Mouse (Mus musculus): Measurements from ENCODE around the gene Arhgap15. TPM values are rescaled to one million over a fixed set of nuclear protein-coding genes. Genes with fewer than 3 reads are reported as not detected.

Arhgap15 gene
- total and polyA plus RNA-seq, 3 experiments: 0.39 to 1.2 (median 0.70) TPM

GRCm38 (mm10) chr2:44142152-44142551 is 393.5 kb downstream of the Arhgap15 start:
- WGBS: 88% methylated on average over 9 of the region's 9 CpGs
- intact Hi-C loops (cut with DNase I): no loop called here
- Histone ChIP-seq H3K36me3 (ENCODE audit: control insufficient read depth, insufficient read depth, low read length) (no peaks in the 10 kb centered on the region), H3K27me3 (ENCODE audit: control insufficient read depth, insufficient read depth, low read length) (no peaks in the 10 kb centered on the region), H3K4me1 (ENCODE audit: control insufficient read depth, insufficient read depth, low read length) (no peaks in the 10 kb centered on the region), H3K27ac (no peak overlapping the region), H3K4me3 (no peak overlapping the region), H3K9ac (ENCODE audit: low read depth, low read length) (no peak overlapping the region), H3K79me2 (replicated peaks; ENCODE audit: control insufficient read depth, insufficient read depth, low read length) (no peaks in the 10 kb centered on the region)
- no peak for DNase-seq
- TF ChIP-seq POLR2A (IDR thresholded peaks at IDR 0.05; ENCODE audit: insufficient read depth, low read depth, low read length) (no peak), EP300 (IDR thresholded peaks at IDR 0.05; ENCODE audit: insufficient read depth, low read depth, low read length) (no peak), CTCF (IDR thresholded peaks at IDR 0.05) (no peak)

GRCm38 (mm10) chr2:44142611-44143010 is 394.0 kb downstream of the Arhgap15 start:
- H3K4me1 ChIP-seq (ENCODE audit: control insufficient read depth, insufficient read depth, low read length): no peaks in the 10 kb centered on the region
- no peak for TF ChIP-seq EP300 (IDR thresholded peaks at IDR 0.05; ENCODE audit: insufficient read depth, low read depth, low read length)
- TF ChIP-seq CTCF (IDR thresholded peaks at IDR 0.05): no peak
- no peak for TF ChIP-seq POLR2A (IDR thresholded peaks at IDR 0.05; ENCODE audit: insufficient read depth, low read depth, low read length)
- intact Hi-C loops (cut with DNase I): no loop called here
- H3K27me3 ChIP-seq (ENCODE audit: control insufficient read depth, insufficient read depth, low read length): no peaks in the 10 kb centered on the region
- H3K27ac ChIP-seq: no peak overlapping the region
- no peak overlapping the region for H3K9ac ChIP-seq (ENCODE audit: low read depth, low read length)
- DNase-seq: no peak
- no peak overlapping the region for H3K4me3 ChIP-seq
- no peaks in the 10 kb centered on the region for H3K79me2 ChIP-seq (replicated peaks; ENCODE audit: control insufficient read depth, insufficient read depth, low read length)
- WGBS: 84% methylated on average over 5 of the region's 5 CpGs
- H3K36me3 ChIP-seq (ENCODE audit: control insufficient read depth, insufficient read depth, low read length): no peaks in the 10 kb centered on the region

- no peaks in the 10 kb centered on the region for H3K27me3 ChIP-seq (ENCODE audit: control insufficient read depth, insufficient read depth, low read length)
- 73% methylated on average over 7 of the region's 7 CpGs for WGBS
- no peaks in the 10 kb centered on the region for H3K4me1 ChIP-seq (ENCODE audit: control insufficient read depth, insufficient read depth, low read length)
- H3K79me2 ChIP-seq (replicated peaks; ENCODE audit: control insufficient read depth, insufficient read depth, low read length): no peaks in the 10 kb centered on the region
- TF ChIP-seq POLR2A (IDR thresholded peaks at IDR 0.05; ENCODE audit: insufficient read depth, low read depth, low read length) (no peak), CTCF (IDR thresholded peaks at IDR 0.05) (no peak), EP300 (IDR thresholded peaks at IDR 0.05; ENCODE audit: insufficient read depth, low read depth, low read length) (no peak)
- H3K9ac ChIP-seq (ENCODE audit: low read depth, low read length): no peak overlapping the region
- no peak overlapping the region for H3K4me3 ChIP-seq
- H3K36me3 ChIP-seq (ENCODE audit: control insufficient read depth, insufficient read depth, low read length): no peaks in the 10 kb centered on the region
- H3K27ac ChIP-seq: peak overlapping the region; percentile 78
- intact Hi-C loops (cut with DNase I): no loop called here
- no peak for DNase-seq
Observed at GRCm38 (mm10) chr2:44146124-44146981, 397.7 kb downstream of the Arhgap15 start.

GRCm38 (mm10) chr2:44147486-44147885 is 398.9 kb downstream of the Arhgap15 start:
- Histone ChIP-seq H3K79me2 (replicated peaks; ENCODE audit: control insufficient read depth, insufficient read depth, low read length) (no peaks in the 10 kb centered on the region), H3K4me1 (ENCODE audit: control insufficient read depth, insufficient read depth, low read length) (no peaks in the 10 kb centered on the region), H3K4me3 (no peak overlapping the region), H3K27me3 (ENCODE audit: control insufficient read depth, insufficient read depth, low read length) (no peaks in the 10 kb centered on the region), H3K27ac (peak overlapping the region; percentile 78), H3K9ac (ENCODE audit: low read depth, low read length) (no peak overlapping the region), H3K36me3 (ENCODE audit: control insufficient read depth, insufficient read depth, low read length) (no peaks in the 10 kb centered on the region)
- TF ChIP-seq POLR2A (IDR thresholded peaks at IDR 0.05; ENCODE audit: insufficient read depth, low read depth, low read length): no peak
- TF ChIP-seq CTCF (IDR thresholded peaks at IDR 0.05): no peak
- no peak for TF ChIP-seq EP300 (IDR thresholded peaks at IDR 0.05; ENCODE audit: insufficient read depth, low read depth, low read length)
- DNase-seq: no peak
- intact Hi-C loops (cut with DNase I): no loop called here
- 48% methylated on average over 5 of the region's 5 CpGs for WGBS

GRCm38 (mm10) chr2:44147971-44148370 is 399.3 kb downstream of the Arhgap15 start:
- no peak for TF ChIP-seq CTCF (IDR thresholded peaks at IDR 0.05)
- TF ChIP-seq EP300 (IDR thresholded peaks at IDR 0.05; ENCODE audit: insufficient read depth, low read depth, low read length): no peak
- TF ChIP-seq POLR2A (IDR thresholded peaks at IDR 0.05; ENCODE audit: insufficient read depth, low read depth, low read length): no peak
- H3K4me3 ChIP-seq: no peak overlapping the region
- no peaks in the 10 kb centered on the region for H3K36me3 ChIP-seq (ENCODE audit: control insufficient read depth, insufficient read depth, low read length)
- H3K27me3 ChIP-seq (ENCODE audit: control insufficient read depth, insufficient read depth, low read length): no peaks in the 10 kb centered on the region
- peak overlapping the region; percentile 78 for H3K27ac ChIP-seq
- peak; percentile 26 to 35 for DNase-seq
- H3K9ac ChIP-seq (ENCODE audit: low read depth, low read length): no peak overlapping the region
- intact Hi-C loops (cut with DNase I): no loop called here
- no peaks in the 10 kb centered on the region for H3K4me1 ChIP-seq (ENCODE audit: control insufficient read depth, insufficient read depth, low read length)
- WGBS: 34% methylated on average over 7 of the region's 7 CpGs
- no peaks in the 10 kb centered on the region for H3K79me2 ChIP-seq (replicated peaks; ENCODE audit: control insufficient read depth, insufficient read depth, low read length)

GRCm38 (mm10) chr2:44148550-44149100 is 400.0 kb downstream of the Arhgap15 start:
- no peaks in the 10 kb centered on the region for H3K27me3 ChIP-seq (ENCODE audit: control insufficient read depth, insufficient read depth, low read length)
- H3K79me2 ChIP-seq (replicated peaks; ENCODE audit: control insufficient read depth, insufficient read depth, low read length): no peaks in the 10 kb centered on the region
- H3K9ac ChIP-seq (ENCODE audit: low read depth, low read length): no peak overlapping the region
- 56% methylated on average over 7 of the region's 7 CpGs for WGBS
- TF ChIP-seq POLR2A (IDR thresholded peaks at IDR 0.05; ENCODE audit: insufficient read depth, low read depth, low read length): no peak
- TF ChIP-seq EP300 (IDR thresholded peaks at IDR 0.05; ENCODE audit: insufficient read depth, low read depth, low read length): no peak
- H3K4me3 ChIP-seq: no peak overlapping the region
- DNase-seq: no peak
- H3K4me1 ChIP-seq (ENCODE audit: control insufficient read depth, insufficient read depth, low read length): no peaks in the 10 kb centered on the region
- intact Hi-C loops (cut with DNase I): no loop called here
- peak overlapping the region; percentile 78 for H3K27ac ChIP-seq
- H3K36me3 ChIP-seq (ENCODE audit: control insufficient read depth, insufficient read depth, low read length): no peaks in the 10 kb centered on the region

Measured in heart, adult 2 months (tissue).